Mouse (Mus musculus) hindbrain, embryonic 14.5 days (tissue): Measurements from ENCODE around the gene Cdh13. TPM values are rescaled to one million over a fixed set of nuclear protein-coding genes. Genes with fewer than 3 reads are reported as not detected.

Experiments used
- ATAC-seq: fragments of 200-750 bp; cut with Nextera tagmentation; 2 replicates; pipeline ENCODE4 v1.8.0; 2017; ENCODE audit warnings: moderate number of reproducible peaks, mild to moderate bottlenecking, moderate TSS enrichment, moderate library complexity; ENCODE audit not compliant: low FRiP score
- DNase-seq: peaks from one replicate; pipeline ENCODE4 v3.0.0-alpha.2; 2015; ENCODE audit warnings: low spot score
- H3K27ac ChIP-seq: fragments of 300-500 bp; sonication (generic); 2 replicates; pipeline ENCODE4 v1.5.1; 2014; ENCODE audit warnings: mild to moderate bottlenecking, moderate library complexity
- H3K27me3 ChIP-seq: fragments of 300-500 bp; sonication (generic); 2 replicates; pipeline ENCODE4 v1.6.1; 2014; ENCODE audit warnings: mild to moderate bottlenecking, low read length, mixed read lengths; ENCODE audit not compliant: control insufficient read depth, insufficient read depth
- H3K36me3 ChIP-seq: fragments of 300-500 bp; sonication (generic); replicated peaks from 2 replicates; pipeline ENCODE4 v1.6.1; 2014; ENCODE audit not compliant: control insufficient read depth, insufficient read depth
- H3K4me1 ChIP-seq: fragments of 300-500 bp; sonication (generic); replicated peaks from 2 replicates; pipeline ENCODE4 v1.6.1; 2014; ENCODE audit warnings: antibody characterized with exemption, low read length, mixed read lengths; ENCODE audit not compliant: control insufficient read depth, insufficient read depth
- H3K4me2 ChIP-seq: fragments of 300-500 bp; sonication (generic); replicated peaks from 2 replicates; pipeline ENCODE4 v1.6.1; 2014; ENCODE audit warnings: mild to moderate bottlenecking, moderate library complexity
- H3K4me3 ChIP-seq: fragments of 300-500 bp; sonication (generic); replicated peaks from 2 replicates; pipeline ENCODE4 v1.5.1; 2014; ENCODE audit warnings: mild to moderate bottlenecking, low read length
- H3K9ac ChIP-seq: fragments of 300-500 bp; sonication (generic); 2 replicates; pipeline ENCODE4 v1.6.1; 2014
- H3K9me3 ChIP-seq: fragments of 300-500 bp; sonication (generic); 2 replicates; pipeline ENCODE4 v1.6.1; 2016; ENCODE audit warnings: low read length; ENCODE audit not compliant: control insufficient read depth
- WGBS: fragments of 180-500 bp; shearing (Covaris S2); extraction: QIAGEN DNeasy Blood & Tissue Kit; methylation state at CpG from one replicate; pipeline ENCODE4 v1.1.7; 2014; 5-methylcytosine and 5-hydroxymethylcytosine counted together
- polyA plus RNA-seq: library from polyadenylated mRNA; unstranded; fragments of >200 nt; fragmentation: Nextera tagmentation; extraction: Ambion mirVana; gene quantifications from 2 replicates; pipeline ENCODE4 v1.2.1, GENCODE M21; 2014

The Cdh13 gene
- polyA plus RNA-seq, 1 experiment from 2014 or later, result 134 TPM

- DNase-seq, result peak; percentile 36
Observed at GRCm38 (mm10) chr8:118439857-118440256, 156.3 kb downstream of the Cdh13 start.

GRCm38 (mm10) chr8:118443361-118443760 is 159.8 kb downstream of the Cdh13 start:
- no peaks in the 10 kb centered on the region for H3K9me3 ChIP-seq
- no peaks in the 10 kb centered on the region for H3K27me3 ChIP-seq
- WGBS, result 42% methylated on average over 3 of the region's 3 CpGs
- no peak overlapping the region for H3K27ac ChIP-seq
- DNase-seq, result no peak
- H3K4me3 ChIP-seq, result no peak overlapping the region
- H3K4me2 ChIP-seq, result no peak overlapping the region
- no peaks in the 10 kb centered on the region for H3K4me1 ChIP-seq
- no peaks in the 10 kb centered on the region for H3K36me3 ChIP-seq
- H3K9ac ChIP-seq, result no peak overlapping the region
- no peak for ATAC-seq

More at GRCm38 (mm10) chr8:118439857-118440256, 156.3 kb downstream of the Cdh13 start:
- H3K4me1 ChIP-seq, result peaks cover 15% of the 10 kb centered on the region
- H3K9ac ChIP-seq, result no peak overlapping the region
- no peaks in the 10 kb centered on the region for H3K36me3 ChIP-seq
- peak; percentile 59; the same call in 1 of the 2 replicates for ATAC-seq
- 34% methylated on average over 5 of the region's 5 CpGs for WGBS
- no peaks in the 10 kb centered on the region for H3K9me3 ChIP-seq
- no peak overlapping the region for H3K4me2 ChIP-seq
- no peak overlapping the region for H3K4me3 ChIP-seq
- no peak overlapping the region for H3K27ac ChIP-seq
- H3K27me3 ChIP-seq, result no peaks in the 10 kb centered on the region

- H3K4me2 ChIP-seq, result no peak overlapping the region
- H3K4me3 ChIP-seq, result no peak overlapping the region
- no peak for ATAC-seq
- no peak overlapping the region for H3K27ac ChIP-seq
- no peaks in the 10 kb centered on the region for H3K4me1 ChIP-seq
- WGBS, result 80% methylated on average over 8 of the region's 8 CpGs
- H3K9ac ChIP-seq, result no peak overlapping the region
- H3K9me3 ChIP-seq, result no peaks in the 10 kb centered on the region
- H3K27me3 ChIP-seq, result no peaks in the 10 kb centered on the region
- H3K36me3 ChIP-seq, result no peaks in the 10 kb centered on the region
- DNase-seq, result no peak
Observed at GRCm38 (mm10) chr8:118444651-118445207, 161.2 kb downstream of the Cdh13 start.

GRCm38 (mm10) chr8:118446516-118446915 is 163.0 kb downstream of the Cdh13 start:
- Histone ChIP-seq H3K27me3 (no peaks in the 10 kb centered on the region), H3K9me3 (no peaks in the 10 kb centered on the region), H3K4me3 (no peak overlapping the region), H3K9ac (no peak overlapping the region), H3K36me3 (no peaks in the 10 kb centered on the region), H3K4me2 (no peak overlapping the region), H3K4me1 (no peaks in the 10 kb centered on the region), H3K27ac (no peak overlapping the region)
- WGBS, result 83% methylated on average over 9 of the region's 9 CpGs
- no peak for ATAC-seq
- DNase-seq, result no peak

GRCm38 (mm10) chr8:118448011-118448410 is 164.5 kb downstream of the Cdh13 start:
- Histone ChIP-seq H3K27me3 (no peaks in the 10 kb centered on the region), H3K4me1 (no peaks in the 10 kb centered on the region), H3K4me2 (no peak overlapping the region), H3K9me3 (no peaks in the 10 kb centered on the region), H3K9ac (no peak overlapping the region), H3K4me3 (no peak overlapping the region), H3K27ac (no peak overlapping the region), H3K36me3 (no peaks in the 10 kb centered on the region)
- ATAC-seq (no peak), DNase-seq (no peak)
- WGBS, result 81% methylated on average over 6 of the region's 6 CpGs

GRCm38 (mm10) chr8:118452445-118453103 is 169.0 kb downstream of the Cdh13 start:
- no peak overlapping the region for H3K9ac ChIP-seq
- no peak for DNase-seq
- H3K27ac ChIP-seq, result no peak overlapping the region
- no peaks in the 10 kb centered on the region for H3K27me3 ChIP-seq
- ATAC-seq, result no peak
- no peaks in the 10 kb centered on the region for H3K4me1 ChIP-seq
- no peak overlapping the region for H3K4me3 ChIP-seq
- no peaks in the 10 kb centered on the region for H3K36me3 ChIP-seq
- no peaks in the 10 kb centered on the region for H3K9me3 ChIP-seq
- H3K4me2 ChIP-seq, result no peak overlapping the region
- 71% methylated on average over 11 of the region's 11 CpGs for WGBS

- Histone ChIP-seq H3K4me1 (no peaks in the 10 kb centered on the region), H3K9ac (no peak overlapping the region), H3K27me3 (no peaks in the 10 kb centered on the region), H3K4me2 (no peak overlapping the region), H3K27ac (no peak overlapping the region), H3K4me3 (no peak overlapping the region), H3K9me3 (no peaks in the 10 kb centered on the region), H3K36me3 (no peaks in the 10 kb centered on the region)
- 59% methylated on average over 3 of the region's 3 CpGs for WGBS
- DNase-seq, result no peak
- ATAC-seq, result no peak
Observed at GRCm38 (mm10) chr8:118455245-118455644, 171.7 kb downstream of the Cdh13 start.

GRCm38 (mm10) chr8:118465330-118465948 is 181.9 kb downstream of the Cdh13 start:
- no peaks in the 10 kb centered on the region for H3K4me1 ChIP-seq
- no peaks in the 10 kb centered on the region for H3K9me3 ChIP-seq
- H3K36me3 ChIP-seq, result no peaks in the 10 kb centered on the region
- no peaks in the 10 kb centered on the region for H3K27me3 ChIP-seq
- H3K4me2 ChIP-seq, result no peak overlapping the region
- no peak for DNase-seq
- H3K9ac ChIP-seq, result no peak overlapping the region
- H3K27ac ChIP-seq, result no peak overlapping the region
- WGBS, result 93% methylated on average over 3 of the region's 3 CpGs
- ATAC-seq, result no peak
- no peak overlapping the region for H3K4me3 ChIP-seq

- Histone ChIP-seq H3K9me3 (no peaks in the 10 kb centered on the region), H3K4me2 (no peak overlapping the region), H3K36me3 (no peaks in the 10 kb centered on the region), H3K27me3 (no peaks in the 10 kb centered on the region), H3K4me1 (peaks cover 9% of the 10 kb centered on the region; the same call in 1 of the 2 replicates), H3K27ac (no peak overlapping the region), H3K9ac (no peak overlapping the region), H3K4me3 (no peak overlapping the region)
- DNase-seq (no peak), ATAC-seq (no peak)
- WGBS, result 45% methylated on average over 9 of the region's 9 CpGs
Observed at GRCm38 (mm10) chr8:118477587-118477986, 194.1 kb downstream of the Cdh13 start.
